Mouse (Mus musculus) liver, embryonic 14.5 days (tissue): ENCODE data around the gene Gm20431. TPM values are rescaled to one million over a fixed set of nuclear protein-coding genes. Genes with fewer than 3 reads are reported as not detected.

Source experiments
- ATAC-seq: fragments of 200-750 bp; cut with Nextera tagmentation; 2 replicates; pipeline ENCODE4 v1.8.0; 2017; ENCODE audit warnings: moderate number of reproducible peaks, mild to moderate bottlenecking, moderate library complexity; ENCODE audit not compliant: insufficient read depth
- DNase-seq, 3 experiments: peaks; one replicate each; pipeline ENCODE4 v3.0.0-alpha.2; 2012 to 2013; ENCODE audit warnings: low read depth in 3 of 3, low spot score in 3 of 3
- H3K27ac ChIP-seq: fragments of 300-500 bp; sonication (generic); 2 replicates; pipeline ENCODE4 v1.5.1; 2014; ENCODE audit warnings: moderate library complexity, mild to moderate bottlenecking, control low read depth, inconsistent platforms
- H3K27me3 ChIP-seq: fragments of 300-500 bp; sonication (generic); 2 replicates; pipeline ENCODE4 v1.6.1; 2014; ENCODE audit warnings: mild to moderate bottlenecking, low read length, moderate library complexity; ENCODE audit not compliant: control insufficient read depth, insufficient read depth
- H3K36me3 ChIP-seq: fragments of 300-500 bp; sonication (generic); replicated peaks from 2 replicates; pipeline ENCODE4 v1.6.1; 2014; ENCODE audit warnings: low read depth; ENCODE audit not compliant: control insufficient read depth, insufficient read depth
- H3K4me1 ChIP-seq, 2 experiments: fragments of 200-500 bp in 1 of 2; fragments of 300-500 bp in 1 of 2; sonication (generic) in 1 of 2; replicated peaks; 2 replicates each; pipeline ENCODE4 v1.6.1; 2012 to 2014; ENCODE audit warnings: antibody characterized with exemption in 1 of 2, inconsistent platforms in 1 of 2, low read length in 1 of 2; ENCODE audit not compliant: control insufficient read depth in 2 of 2, insufficient read depth in 2 of 2
- H3K4me2 ChIP-seq: fragments of 300-500 bp; sonication (generic); 2 replicates; pipeline ENCODE4 v1.6.1; 2014; ENCODE audit warnings: low read depth, mild to moderate bottlenecking, control low read depth, moderate library complexity
- H3K4me3 ChIP-seq, 2 experiments: fragments of 200-500 bp in 1 of 2; fragments of 300-500 bp in 1 of 2; sonication (generic) in 1 of 2; 2 replicates each; pipeline ENCODE4 v1.5.1; 2012 to 2014; ENCODE audit warnings: low read depth in 2 of 2, low read length in 2 of 2, mild to moderate bottlenecking in 2 of 2, control low read depth in 1 of 2, inconsistent platforms in 1 of 2, moderate library complexity in 1 of 2; ENCODE audit not compliant: insufficient read depth in 1 of 2
- H3K9ac ChIP-seq: fragments of 300-500 bp; sonication (generic); replicated peaks from 2 replicates; pipeline ENCODE4 v1.6.1; 2014; ENCODE audit warnings: mild to moderate bottlenecking, control low read depth, moderate library complexity
- H3K9me3 ChIP-seq: fragments of 300-500 bp; sonication (generic); 2 replicates; pipeline ENCODE4 v1.6.1; 2016; ENCODE audit warnings: low read length, mixed read lengths; ENCODE audit not compliant: control insufficient read depth
- CTCF ChIP-seq: IDR thresholded peaks from 2 replicates; pipeline ENCODE4 v1.5.1; 2016; ENCODE audit warnings: antibody characterized with exemption, low read depth, control low read depth
- EP300 ChIP-seq: IDR thresholded peaks from 2 replicates; pipeline ENCODE4 v1.6.1; 2016; ENCODE audit warnings: antibody characterized with exemption, low read depth
- WGBS: fragments of 180-500 bp; shearing (Covaris S2); extraction: QIAGEN DNeasy Blood & Tissue Kit; methylation state at CpG from one replicate; pipeline ENCODE4 v1.1.7; 2014; ENCODE audit not compliant: insufficient replicate concordance; 5-methylcytosine and 5-hydroxymethylcytosine counted together
- polyA plus RNA-seq, 2 experiments: library from polyadenylated mRNA; depleted of rRNA in 1 of 2; stranded (reverse) in 1 of 2; unstranded in 1 of 2; fragments of >200 nt; fragmentation: Nextera tagmentation in 1 of 2; extraction: Ambion mirVana in 1 of 2; gene quantifications; 2 replicates each; pipeline versions ENCODE4 v1.2.1 to v1.2.3; 2012 to 2014

The Gm20431 gene
- polyA plus RNA-seq, 2 experiments, result 0.96 TPM; not detected in 1

DNA sequence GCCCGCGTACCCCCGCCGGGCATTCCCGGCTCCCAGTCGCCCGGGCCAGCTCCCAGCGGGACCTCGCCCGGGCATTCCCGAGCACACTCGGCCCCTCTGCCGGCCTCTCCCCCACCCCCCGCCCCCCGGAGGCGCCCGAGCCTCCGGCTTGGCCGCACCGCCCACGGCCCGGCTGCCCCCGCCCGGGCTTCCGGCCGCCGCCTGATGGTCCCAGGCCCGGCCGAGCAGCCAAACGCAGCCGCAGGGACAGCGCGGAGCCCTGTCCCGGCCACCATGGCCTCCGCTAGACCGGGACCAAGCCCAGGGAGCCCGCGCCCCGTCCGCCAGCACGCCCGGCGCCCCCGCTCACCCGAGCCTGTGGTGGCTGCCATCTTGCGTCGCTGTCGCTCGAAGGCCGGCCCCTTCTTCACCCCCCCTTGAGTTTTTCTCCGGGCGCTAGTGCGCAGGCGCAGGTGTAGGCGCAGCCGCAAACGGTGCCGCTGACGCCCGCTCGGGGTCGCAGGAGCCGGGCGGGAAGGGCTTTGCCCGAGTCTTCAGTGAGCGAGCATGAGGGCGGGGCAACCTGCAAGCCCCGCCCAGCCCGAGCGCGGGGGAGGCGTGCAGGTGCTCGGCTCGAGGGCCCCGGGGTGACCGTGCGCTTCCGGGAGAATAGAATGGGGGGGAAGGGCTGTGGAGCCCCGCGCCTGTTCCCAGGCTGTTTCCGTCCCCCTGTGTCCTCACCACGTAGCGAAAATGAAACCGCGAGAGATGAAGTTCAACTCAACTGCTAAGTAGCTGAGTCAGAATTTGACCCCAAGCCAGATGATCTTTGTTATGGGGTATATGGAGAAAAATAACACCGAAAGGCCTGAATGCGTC, 29.5 kb downstream of the Gm20431 start, which contains the start of gene Ube2v1:
Gene Ube2v1 (minus strand): TSS at position 505 of the 858 bp plus-strand sequence.
- Histone ChIP-seq H3K36me3 (peaks cover 16% of the 10 kb centered on the region), H3K4me2 (peak within 1 kb of the TSS; percentile 75), H3K9me3 (no peaks in the 10 kb centered on the region), H3K27ac (peak within 1 kb of the TSS; percentile 96), H3K27me3 (no peaks in the 10 kb centered on the region), H3K4me3 (peak within 1 kb of the TSS; percentile 85 to 98), H3K9ac (peak within 1 kb of the TSS; percentile 100), H3K4me1 (peaks cover 58 to 69% of the 10 kb centered on the region in 2 experiments)
- ATAC-seq, result peak; percentile 70
- peak; percentile 52 for TF ChIP-seq CTCF
- TF ChIP-seq EP300, result peak; percentile 50; the same call in 1 of the 2 replicates
- under 1% methylated on average over 87 of the region's 87 CpGs for WGBS
- DNase-seq, result peak; percentile 90 to 96 (median 94)

DNA sequence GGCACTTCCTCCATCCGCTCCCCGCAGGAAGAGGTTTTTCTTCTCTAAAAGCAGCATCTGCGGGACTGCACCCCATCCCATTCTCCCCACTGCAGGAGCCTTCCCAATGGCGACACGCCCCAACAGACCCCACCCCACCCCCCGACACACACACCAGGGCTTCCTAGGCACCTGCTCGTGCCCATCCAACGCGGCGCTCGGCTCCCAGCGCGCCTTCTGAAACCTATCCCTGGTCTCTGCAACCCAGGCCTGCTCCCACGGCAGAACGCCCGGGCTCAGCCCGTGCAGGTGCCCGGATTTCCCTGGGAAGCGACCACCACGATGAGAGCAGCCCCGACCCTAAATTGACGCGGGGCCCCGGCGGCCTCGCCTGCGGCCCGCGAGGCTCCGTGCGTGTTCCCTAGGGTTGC, 30.1 kb downstream of the Gm20431 start:
- TF ChIP-seq CTCF, result no peak
- no peak for TF ChIP-seq EP300
- H3K27me3 ChIP-seq, result no peaks in the 10 kb centered on the region
- DNase-seq, result no peak
- WGBS, result under 1% methylated on average over 28 of the region's 31 CpGs
- no peaks in the 10 kb centered on the region for H3K9me3 ChIP-seq
- ATAC-seq, result no peak
- peaks cover 18% of the 10 kb centered on the region for H3K36me3 ChIP-seq
- peaks cover 62 to 71% of the 10 kb centered on the region in 2 experiments for H3K4me1 ChIP-seq
- H3K4me2 ChIP-seq, result peak overlapping the region; percentile 75
- peak overlapping the region; percentile 85 to 98 for H3K4me3 ChIP-seq
- peak overlapping the region; percentile 96 for H3K27ac ChIP-seq
- H3K9ac ChIP-seq, result peak overlapping the region; percentile 100

DNA sequence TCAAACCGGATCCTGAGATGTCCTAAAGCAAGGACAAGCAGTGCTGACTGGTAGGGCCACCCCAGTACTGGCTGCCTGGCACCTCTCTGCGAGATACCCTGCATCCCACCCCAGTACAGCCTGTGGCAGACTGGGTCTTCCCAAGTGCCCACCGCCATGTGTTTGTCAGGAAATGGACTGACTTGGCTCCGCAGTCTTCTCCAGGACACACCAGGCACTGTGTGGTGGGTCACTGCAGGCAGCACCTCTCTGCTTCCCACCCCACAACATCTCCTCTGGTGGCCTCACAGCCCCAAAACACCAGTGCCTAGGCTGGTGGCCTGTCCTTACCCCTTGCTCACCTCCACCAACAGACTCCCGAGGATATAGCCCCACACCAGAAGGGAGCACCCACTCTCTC, 30.9 kb downstream of the Gm20431 start:
- Histone ChIP-seq H3K9me3 (no peaks in the 10 kb centered on the region), H3K27me3 (no peaks in the 10 kb centered on the region), H3K4me1 (peaks cover 59 to 70% of the 10 kb centered on the region in 2 experiments), H3K36me3 (peaks cover 22% of the 10 kb centered on the region), H3K9ac (peak overlapping the region; percentile 100), H3K4me3 (peak overlapping the region; percentile 85 to 98), H3K27ac (peak overlapping the region; percentile 96), H3K4me2 (peak overlapping the region; percentile 75)
- TF ChIP-seq CTCF (no peak; the same call in 1 of the 2 replicates), EP300 (no peak)
- DNase-seq (no peak), ATAC-seq (no peak)
- WGBS, result 41% methylated on average over 5 of the region's 5 CpGs

DNA sequence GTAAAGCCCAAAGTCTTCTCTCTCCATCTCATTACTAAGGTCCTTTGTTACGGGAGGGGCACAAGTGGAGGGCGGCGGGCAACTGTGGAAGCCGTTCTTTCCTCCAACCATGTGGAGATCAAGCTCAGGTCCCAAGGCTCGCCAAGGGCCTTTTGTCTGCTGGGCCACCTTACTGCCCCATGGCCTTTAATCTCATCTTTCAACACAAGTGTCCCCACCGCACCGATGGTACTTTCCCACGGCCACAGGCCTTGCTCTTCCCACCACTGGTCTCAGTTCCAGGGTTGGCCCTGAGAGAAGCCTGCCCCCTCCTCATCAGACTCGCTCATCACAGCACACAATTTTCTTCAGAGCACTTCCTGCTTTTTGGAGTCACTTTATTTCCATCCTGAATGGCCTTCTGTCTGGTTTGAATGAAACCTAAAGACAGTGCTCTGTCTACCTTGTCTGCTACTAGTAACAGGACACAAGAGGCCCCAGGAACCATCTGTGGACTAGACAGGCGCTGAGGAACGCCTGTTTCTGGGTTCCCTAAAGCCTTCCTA, 31.6 kb downstream of the Gm20431 start:
- Histone ChIP-seq H3K36me3 (peaks cover 22% of the 10 kb centered on the region), H3K27me3 (no peaks in the 10 kb centered on the region), H3K4me1 (peaks cover 54 to 67% of the 10 kb centered on the region in 2 experiments), H3K9me3 (no peaks in the 10 kb centered on the region), H3K9ac (peak overlapping the region; percentile 100), H3K4me2 (peak overlapping the region; percentile 75), H3K4me3 (peak overlapping the region; percentile 85 to 98), H3K27ac (peak overlapping the region; percentile 96)
- 51% methylated on average over 11 of the region's 11 CpGs for WGBS
- TF ChIP-seq CTCF (no peak), EP300 (no peak)
- no peak for DNase-seq
- ATAC-seq, result no peak

DNA sequence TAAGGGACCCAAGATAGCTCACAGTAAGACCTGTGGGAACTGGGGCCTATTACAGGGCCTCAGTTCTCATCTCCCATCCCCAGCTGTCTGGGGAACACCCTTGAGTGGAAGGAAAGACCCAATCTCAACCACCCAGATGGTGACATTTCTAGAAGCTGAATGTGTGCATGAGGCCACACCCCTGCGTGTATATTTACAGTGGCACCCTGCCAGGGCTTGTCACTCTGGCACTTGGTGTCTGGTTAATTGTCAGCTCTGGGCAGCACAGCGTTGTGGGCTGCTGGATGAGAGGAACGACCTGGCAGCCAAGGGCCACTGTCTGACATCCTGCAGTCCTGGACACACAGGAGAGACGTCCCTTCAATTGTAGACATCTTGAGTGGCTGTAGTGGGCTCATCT, 32.4 kb downstream of the Gm20431 start:
- 6% methylated on average over 4 of the region's 4 CpGs for WGBS
- DNase-seq, result peak; percentile 98 to 99 (median 99)
- H3K4me3 ChIP-seq, result peak overlapping the region; percentile 85 to 98
- H3K9ac ChIP-seq, result peak overlapping the region; percentile 100
- H3K9me3 ChIP-seq, result no peaks in the 10 kb centered on the region
- H3K4me2 ChIP-seq, result peak overlapping the region; percentile 75
- ATAC-seq, result peak; percentile 85
- no peaks in the 10 kb centered on the region for H3K27me3 ChIP-seq
- TF ChIP-seq EP300 (peak; percentile 98), CTCF (no peak)
- H3K4me1 ChIP-seq, result peaks cover 48 to 61% of the 10 kb centered on the region in 2 experiments
- peak overlapping the region; percentile 96 for H3K27ac ChIP-seq
- H3K36me3 ChIP-seq, result peaks cover 22% of the 10 kb centered on the region
